Mouse (Mus musculus): Measurements from ENCODE around the gene Aifm2. TPM values are rescaled to one million over a fixed set of nuclear protein-coding genes. Genes with fewer than 3 reads are reported as not detected.
A peak's percentile ranks its signal among the peaks of the same experiment; 100 is the strongest.

Aifm2 gene
- polyA plus RNA-seq, 1 experiment from 2014 or later: 12.5 TPM

DNA sequence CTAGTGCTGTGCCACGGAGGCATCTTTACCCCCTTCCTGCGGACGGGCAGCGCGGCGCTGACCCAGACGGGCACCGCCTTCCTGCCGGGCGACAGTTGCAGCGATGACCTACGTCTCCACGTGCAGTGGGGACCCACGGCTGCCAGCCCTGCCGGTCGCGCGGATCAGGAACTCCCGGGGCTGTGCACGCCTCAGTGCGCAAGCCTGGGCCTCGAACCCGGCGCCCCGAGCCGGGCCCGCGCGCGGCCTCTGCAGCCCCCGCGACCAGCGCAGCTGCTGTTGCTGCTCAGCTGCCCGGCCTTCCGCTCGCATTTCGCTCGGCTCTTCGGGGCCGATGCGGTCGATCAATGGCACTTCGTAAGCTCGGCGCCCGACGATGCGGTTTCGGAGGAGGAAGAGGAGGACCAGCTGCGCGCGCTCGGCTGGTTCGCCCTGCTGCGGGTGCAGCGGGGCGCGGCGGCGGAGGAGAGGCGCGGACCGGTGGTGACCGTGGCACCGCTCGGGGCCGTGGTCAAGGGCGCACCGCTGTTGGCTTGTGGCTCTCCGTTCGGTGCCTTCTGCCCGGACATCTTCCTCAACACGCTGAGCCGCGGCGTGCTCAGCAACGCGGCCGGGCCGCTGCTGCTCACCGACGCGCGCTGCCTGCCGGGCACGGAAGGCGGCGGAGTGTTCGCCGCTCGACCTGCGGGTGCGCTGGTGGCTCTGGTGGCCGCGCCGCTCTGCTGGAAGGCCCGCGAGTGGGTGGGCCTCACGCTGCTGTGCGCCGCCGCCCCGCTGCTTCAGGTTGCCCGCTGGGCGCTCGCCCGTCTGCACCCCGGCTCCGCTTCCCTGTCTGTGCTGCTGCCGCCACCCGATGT, 19.1 kb upstream of the Aifm2 start:
- peak overlapping the region; percentile 82 for H3K9ac ChIP-seq
- H3K27ac ChIP-seq: peak overlapping the region; percentile 57
- H3K4me1 ChIP-seq: peaks cover 17% of the 10 kb centered on the region
- no peaks in the 10 kb centered on the region for H3K27me3 ChIP-seq
- ATAC-seq (ENCODE audit: insufficient number of reproducible peaks, low FRiP score, low TSS enrichment, low read depth): no peak; the same call in 1 of the 2 replicates
- WGBS: under 1% methylated on average over 97 of the region's 111 CpGs
- H3K9me3 ChIP-seq: no peaks in the 10 kb centered on the region
- H3K4me3 ChIP-seq: peak overlapping the region; percentile 96
- peaks cover 40% of the 10 kb centered on the region for H3K36me3 ChIP-seq
- H3K4me2 ChIP-seq: peak overlapping the region; percentile 100

DNA sequence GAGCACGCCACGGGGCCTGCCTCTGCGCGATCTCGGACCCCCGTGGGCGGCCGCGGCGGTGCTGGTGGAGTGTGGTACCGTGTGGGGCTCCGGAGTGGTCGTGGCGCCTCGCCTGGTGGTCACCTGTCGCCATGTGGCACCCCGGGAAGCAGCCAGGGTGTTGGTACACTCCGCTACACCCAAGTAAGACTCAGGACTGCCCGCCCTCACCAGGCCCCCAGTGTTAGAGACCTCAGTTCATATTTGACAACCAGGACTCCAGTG, 18.6 kb upstream of the Aifm2 start:
- H3K9ac ChIP-seq: peak overlapping the region; percentile 82
- 12% methylated on average over 19 of the region's 19 CpGs for WGBS

DNA sequence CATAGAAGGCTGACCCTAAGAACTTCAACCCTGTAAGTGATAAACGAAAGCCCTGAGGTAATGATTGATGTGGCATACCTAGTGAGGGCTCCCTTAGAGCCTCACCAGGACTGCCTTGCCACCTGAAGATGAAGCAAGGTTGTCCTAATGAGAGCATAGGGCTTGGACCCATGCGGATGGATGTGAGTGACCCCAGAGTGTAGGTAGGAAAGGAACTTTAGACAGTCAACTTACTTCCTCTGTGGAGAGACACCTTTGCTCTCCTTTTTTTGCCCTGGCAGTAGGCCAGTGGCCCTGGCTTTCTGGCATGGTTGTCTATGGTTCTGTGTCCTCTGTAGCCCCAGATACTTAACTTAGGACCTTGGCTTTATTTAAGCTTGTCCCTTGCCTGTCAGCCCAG, 18.0 kb upstream of the Aifm2 start:
- H3K9ac ChIP-seq: peak overlapping the region; percentile 82; the same call in 1 of the 2 replicates
- H3K36me3 ChIP-seq: peaks cover 39% of the 10 kb centered on the region
- peak overlapping the region; percentile 100 for H3K4me2 ChIP-seq
- H3K9me3 ChIP-seq: no peaks in the 10 kb centered on the region
- H3K4me3 ChIP-seq: peak overlapping the region; percentile 96
- H3K27me3 ChIP-seq: no peaks in the 10 kb centered on the region
- no peak for ATAC-seq (ENCODE audit: insufficient number of reproducible peaks, low FRiP score, low TSS enrichment, low read depth)
- no peak overlapping the region for H3K27ac ChIP-seq
- 86% methylated on average over 2 of the region's 2 CpGs for WGBS
- peaks cover 17% of the 10 kb centered on the region for H3K4me1 ChIP-seq

More for the DNA sequence above, 18.6 kb upstream of the Aifm2 start:
- H3K36me3 ChIP-seq: peaks cover 39% of the 10 kb centered on the region
- H3K27ac ChIP-seq: no peak overlapping the region
- no peaks in the 10 kb centered on the region for H3K9me3 ChIP-seq
- H3K4me2 ChIP-seq: peak overlapping the region; percentile 100
- no peak for ATAC-seq (ENCODE audit: insufficient number of reproducible peaks, low FRiP score, low TSS enrichment, low read depth)
- peak overlapping the region; percentile 96 for H3K4me3 ChIP-seq
- peaks cover 17% of the 10 kb centered on the region for H3K4me1 ChIP-seq
- H3K27me3 ChIP-seq: no peaks in the 10 kb centered on the region

DNA sequence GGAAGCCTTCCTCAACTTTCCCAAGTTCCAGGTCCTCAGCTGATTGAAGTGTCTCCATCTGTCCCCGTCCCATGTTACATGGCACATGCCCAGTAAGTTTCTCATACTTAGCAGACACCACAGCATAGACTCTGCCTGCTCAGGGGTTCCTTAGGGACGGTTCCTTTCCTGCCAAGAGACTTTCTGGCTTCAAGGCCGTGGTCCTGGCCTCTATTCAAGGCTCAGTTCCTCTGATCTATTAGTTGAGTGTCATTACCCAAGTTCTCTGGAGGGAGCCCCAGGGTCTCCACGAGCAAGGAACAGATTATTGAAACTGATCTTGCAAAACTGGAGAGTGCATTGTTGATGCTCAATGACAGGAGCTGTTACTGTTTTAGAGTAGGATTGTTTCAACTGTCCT, 10.4 kb upstream of the Aifm2 start:
- no peak for ATAC-seq (ENCODE audit: insufficient number of reproducible peaks, low FRiP score, low TSS enrichment, low read depth)
- Histone ChIP-seq H3K4me2 (no peak overlapping the region), H3K36me3 (peaks cover 34% of the 10 kb centered on the region), H3K4me3 (no peak overlapping the region), H3K9me3 (no peaks in the 10 kb centered on the region), H3K27ac (no peak overlapping the region), H3K4me1 (no peaks in the 10 kb centered on the region), H3K27me3 (no peaks in the 10 kb centered on the region), H3K9ac (no peak overlapping the region)
- 75% methylated on average over 4 of the region's 4 CpGs for WGBS

DNA sequence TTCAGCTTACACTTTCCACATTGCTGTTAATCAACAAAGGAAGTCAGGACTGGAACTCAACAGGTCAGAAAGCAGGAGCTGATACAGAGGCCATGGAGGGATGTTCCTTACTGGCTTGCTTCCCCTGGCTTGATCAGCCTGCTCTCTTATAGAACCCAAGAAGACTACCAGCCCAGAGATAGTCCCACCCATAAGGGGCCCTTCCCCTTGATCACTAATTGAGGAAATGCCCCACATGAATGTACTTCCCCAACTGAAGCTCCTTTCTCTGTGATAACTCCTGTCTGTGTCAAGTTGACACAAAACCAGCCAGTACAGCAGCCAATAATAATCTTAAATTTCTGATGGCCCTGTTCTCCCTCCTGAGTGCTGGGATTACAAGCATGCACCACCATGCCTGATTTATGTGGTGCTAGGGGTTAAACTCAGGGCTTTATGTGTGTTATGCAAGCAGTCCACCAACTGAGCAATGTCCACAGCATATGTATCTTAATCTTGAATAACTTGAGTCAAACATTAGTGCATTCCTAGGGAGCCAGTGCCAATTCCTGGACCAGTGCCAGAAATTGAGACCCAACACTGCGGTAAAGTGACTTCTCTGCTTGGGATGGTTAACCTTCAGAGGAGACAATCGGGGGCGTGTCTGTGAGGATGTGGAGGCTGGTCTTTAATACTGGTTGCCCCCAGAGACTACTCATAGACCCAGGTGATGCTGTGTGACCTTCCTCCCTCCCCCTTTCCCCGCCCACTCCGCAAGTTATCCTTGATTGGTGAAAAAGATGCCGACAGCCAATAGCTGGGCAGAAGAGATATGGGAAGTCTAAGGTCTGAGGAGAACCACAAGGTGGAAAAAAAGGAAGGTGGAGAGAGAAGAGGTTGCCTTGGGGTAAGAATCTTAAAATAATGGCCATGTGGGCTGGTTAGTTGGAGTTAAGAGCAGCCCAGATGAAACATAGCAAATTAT, 8.4 kb upstream of the Aifm2 start:
- H3K27me3 ChIP-seq: no peaks in the 10 kb centered on the region
- no peaks in the 10 kb centered on the region for H3K4me1 ChIP-seq
- peaks cover 25% of the 10 kb centered on the region for H3K36me3 ChIP-seq
- no peaks in the 10 kb centered on the region for H3K9me3 ChIP-seq
- H3K27ac ChIP-seq: no peak overlapping the region
- 63% methylated on average over 6 of the region's 6 CpGs for WGBS
- no peak for ATAC-seq (ENCODE audit: insufficient number of reproducible peaks, low FRiP score, low TSS enrichment, low read depth)
- no peak overlapping the region for H3K4me3 ChIP-seq
- H3K9ac ChIP-seq: no peak overlapping the region
- no peak overlapping the region for H3K4me2 ChIP-seq

DNA sequence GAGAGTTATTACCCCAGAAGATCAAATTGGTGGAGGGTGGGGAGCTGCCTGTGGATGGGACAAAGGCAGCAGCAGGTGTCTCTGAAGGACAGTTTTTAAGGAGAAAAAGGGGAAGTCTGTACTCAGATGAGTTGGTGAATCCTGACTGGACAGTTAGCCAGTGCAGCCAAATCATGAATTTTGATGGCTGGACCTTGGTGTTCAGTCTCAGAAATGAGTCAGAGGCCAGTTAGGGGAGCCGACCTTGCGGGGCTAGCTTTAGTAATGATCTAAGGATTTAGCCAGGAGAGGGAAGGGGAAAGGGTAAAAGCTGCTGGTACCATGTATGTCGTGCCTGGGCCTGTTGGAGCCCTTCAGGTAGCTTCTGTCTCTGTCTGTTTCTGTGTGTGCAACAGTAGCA, 1.5 kb upstream of the Aifm2 start:
- Histone ChIP-seq H3K27me3 (no peaks in the 10 kb centered on the region), H3K4me1 (peaks cover 11% of the 10 kb centered on the region), H3K4me2 (no peak overlapping the region), H3K9ac (no peak overlapping the region), H3K4me3 (no peak overlapping the region), H3K27ac (no peak overlapping the region), H3K36me3 (no peaks in the 10 kb centered on the region), H3K9me3 (no peaks in the 10 kb centered on the region)
- no peak for ATAC-seq (ENCODE audit: insufficient number of reproducible peaks, low FRiP score, low TSS enrichment, low read depth)
- whole genome bisulfite sequencing: 58% methylated on average over 3 of the region's 3 CpGs

DNA sequence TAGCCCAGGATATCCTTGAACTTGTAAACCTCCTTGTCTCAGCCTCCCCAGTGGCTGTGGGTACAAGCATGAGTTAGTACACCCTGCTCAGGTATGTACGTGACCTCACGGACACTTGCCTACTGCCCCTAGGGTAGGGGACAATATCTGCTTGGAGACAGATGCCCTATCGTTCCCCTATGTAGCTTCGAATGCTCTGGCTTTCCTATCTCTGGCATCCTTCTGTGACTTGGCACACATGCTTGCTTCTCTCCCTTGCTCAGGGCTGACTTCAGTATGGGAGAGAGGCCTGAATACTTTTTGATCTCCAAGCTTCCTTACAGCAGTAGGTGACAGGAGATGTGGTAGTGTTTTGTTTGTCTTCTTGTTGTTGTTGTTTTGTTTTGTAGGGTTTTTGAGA, 917 bp upstream of the Aifm2 start:
- Histone ChIP-seq H3K4me2 (no peak overlapping the region), H3K27ac (no peak overlapping the region), H3K27me3 (no peaks in the 10 kb centered on the region), H3K4me1 (peaks cover 11% of the 10 kb centered on the region), H3K4me3 (no peak overlapping the region), H3K9me3 (no peaks in the 10 kb centered on the region), H3K36me3 (no peaks in the 10 kb centered on the region), H3K9ac (no peak overlapping the region)
- ATAC-seq (ENCODE audit: insufficient number of reproducible peaks, low FRiP score, low TSS enrichment, low read depth): no peak
- 89% methylated on average over 4 of the region's 4 CpGs for WGBS

DNA sequence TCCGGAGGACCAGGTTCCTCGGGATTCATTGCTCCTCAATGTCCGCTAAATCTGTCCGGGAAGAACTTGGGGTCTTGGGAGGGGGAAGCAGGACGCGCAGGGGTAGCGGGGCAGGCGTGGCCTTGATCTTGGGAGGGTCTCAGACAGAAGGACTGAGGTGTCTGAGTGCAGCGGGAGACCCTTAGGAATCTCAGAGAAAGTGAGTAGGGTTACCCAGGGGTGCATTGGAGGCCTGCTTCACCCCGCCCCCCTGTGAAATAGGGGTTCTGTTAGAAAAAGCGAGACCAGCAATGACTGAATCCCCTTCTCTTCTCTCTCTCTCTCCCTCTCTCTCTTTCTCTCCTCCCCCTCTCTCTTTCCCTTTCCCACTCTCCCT, 387 bp downstream of the Aifm2 start:
- Histone ChIP-seq H3K4me2 (peak overlapping the region; percentile 83), H3K36me3 (no peaks in the 10 kb centered on the region), H3K9me3 (no peaks in the 10 kb centered on the region), H3K9ac (peak overlapping the region; percentile 45; the same call in 1 of the 2 replicates), H3K27me3 (no peaks in the 10 kb centered on the region), H3K27ac (no peak overlapping the region), H3K4me1 (peaks cover 11% of the 10 kb centered on the region), H3K4me3 (peak overlapping the region; percentile 62)
- 0 out of 2 replicates have a peak, but pooled peaks have one; percentile 2 for ATAC-seq (ENCODE audit: insufficient number of reproducible peaks, low FRiP score, low TSS enrichment, low read depth)
- WGBS: 4% methylated on average over 11 of the region's 11 CpGs

DNA sequence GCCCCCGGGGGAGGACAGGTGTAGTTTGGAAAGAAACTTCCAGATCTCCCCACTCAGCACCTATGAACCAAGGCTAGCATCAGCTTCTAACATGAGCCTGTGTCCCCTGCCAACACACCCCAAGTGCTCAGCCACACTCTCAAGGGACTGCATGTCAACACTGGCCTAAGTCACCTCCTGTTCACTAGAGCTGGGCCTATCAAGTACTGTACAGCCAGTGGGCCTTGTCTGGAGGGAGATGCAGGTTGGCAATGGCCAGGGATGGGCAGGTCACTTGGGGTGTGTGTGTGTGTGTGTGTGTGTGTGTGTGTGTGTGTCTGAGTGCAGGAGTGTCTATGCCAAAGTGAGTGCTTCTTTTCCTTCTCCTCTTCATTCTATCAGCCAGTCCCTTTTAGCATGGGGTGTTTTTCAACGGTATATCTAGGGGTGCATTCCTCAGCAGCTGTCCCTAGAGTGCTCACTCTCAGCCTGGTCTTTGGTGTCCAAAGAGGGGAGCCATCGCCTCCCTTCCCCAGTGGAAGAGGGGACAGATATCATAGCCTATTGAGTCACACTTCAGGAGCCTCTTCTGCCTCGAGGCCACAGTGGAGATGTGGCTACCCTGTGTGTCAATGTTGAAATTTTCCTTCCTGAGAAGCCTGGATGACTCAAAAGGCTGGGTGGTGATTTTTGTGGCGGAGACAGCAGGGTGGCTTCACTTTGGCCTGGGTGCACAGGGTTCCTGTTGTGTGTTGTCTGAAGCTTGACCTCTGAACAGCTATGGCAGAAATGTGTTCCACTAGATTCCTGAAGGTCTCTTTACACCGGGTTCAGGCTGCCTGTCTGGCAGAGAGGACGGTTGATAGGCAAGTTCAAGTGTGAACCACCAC, 1.2 kb downstream of the Aifm2 start:
- no peak overlapping the region for H3K9ac ChIP-seq

DNA sequence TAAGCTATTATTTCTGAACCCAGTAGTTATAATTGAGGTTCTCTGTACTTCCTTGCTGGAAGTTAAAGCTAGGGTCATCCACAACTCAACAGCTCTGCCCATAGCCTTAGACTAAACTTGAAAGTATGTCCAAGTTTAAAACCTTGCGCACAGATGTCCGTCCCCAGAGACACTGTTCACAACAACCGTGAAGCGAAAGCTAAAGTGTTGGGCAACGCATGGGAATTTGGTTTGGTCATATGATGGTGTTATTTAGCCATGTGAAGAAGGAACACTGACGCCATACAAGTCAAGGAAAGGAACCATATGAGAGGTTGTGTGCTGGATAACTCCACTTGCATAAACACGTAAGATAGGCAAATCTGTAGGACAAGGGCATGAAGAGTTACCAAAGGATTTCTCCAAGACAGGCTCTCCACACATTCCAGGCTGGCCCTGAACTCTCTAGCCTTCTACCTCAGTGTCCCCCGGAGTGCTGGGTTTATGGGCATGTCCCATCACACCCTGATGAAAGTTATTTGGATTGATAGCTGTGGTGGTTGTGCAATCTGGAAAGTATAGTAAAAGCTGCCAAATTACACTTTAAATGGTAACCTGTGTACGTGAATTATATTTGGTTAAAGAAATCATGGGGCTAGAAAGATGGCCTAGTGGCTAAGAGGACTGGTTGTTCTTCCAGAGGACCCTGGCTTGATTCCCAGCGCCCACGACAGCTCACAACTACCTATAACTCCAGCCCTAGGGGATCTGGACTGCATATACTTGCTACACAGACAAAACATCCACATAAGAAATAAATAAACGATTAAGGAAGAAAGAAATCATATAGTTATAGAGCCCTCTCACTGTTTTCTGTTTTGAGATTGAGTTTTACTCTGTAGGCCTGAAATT, 2.6 kb downstream of the Aifm2 start:
- WGBS: 88% methylated on average over 12 of the region's 12 CpGs
- Histone ChIP-seq H3K27me3 (no peaks in the 10 kb centered on the region), H3K4me2 (no peak overlapping the region), H3K36me3 (no peaks in the 10 kb centered on the region), H3K4me3 (no peak overlapping the region), H3K4me1 (peaks cover 11% of the 10 kb centered on the region), H3K9me3 (no peaks in the 10 kb centered on the region), H3K27ac (no peak overlapping the region), H3K9ac (no peak overlapping the region)
- no peak for ATAC-seq (ENCODE audit: insufficient number of reproducible peaks, low FRiP score, low TSS enrichment, low read depth)

More for the DNA sequence above, 1.2 kb downstream of the Aifm2 start:
- no peaks in the 10 kb centered on the region for H3K27me3 ChIP-seq
- no peak overlapping the region for H3K27ac ChIP-seq
- WGBS: 75% methylated on average over 7 of the region's 7 CpGs
- peaks cover 11% of the 10 kb centered on the region for H3K4me1 ChIP-seq
- H3K4me3 ChIP-seq: peak overlapping the region; percentile 62; the same call in 1 of the 2 replicates
- ATAC-seq (ENCODE audit: insufficient number of reproducible peaks, low FRiP score, low TSS enrichment, low read depth): no peak
- peak overlapping the region; percentile 83 for H3K4me2 ChIP-seq
- no peaks in the 10 kb centered on the region for H3K36me3 ChIP-seq
- H3K9me3 ChIP-seq: no peaks in the 10 kb centered on the region

DNA sequence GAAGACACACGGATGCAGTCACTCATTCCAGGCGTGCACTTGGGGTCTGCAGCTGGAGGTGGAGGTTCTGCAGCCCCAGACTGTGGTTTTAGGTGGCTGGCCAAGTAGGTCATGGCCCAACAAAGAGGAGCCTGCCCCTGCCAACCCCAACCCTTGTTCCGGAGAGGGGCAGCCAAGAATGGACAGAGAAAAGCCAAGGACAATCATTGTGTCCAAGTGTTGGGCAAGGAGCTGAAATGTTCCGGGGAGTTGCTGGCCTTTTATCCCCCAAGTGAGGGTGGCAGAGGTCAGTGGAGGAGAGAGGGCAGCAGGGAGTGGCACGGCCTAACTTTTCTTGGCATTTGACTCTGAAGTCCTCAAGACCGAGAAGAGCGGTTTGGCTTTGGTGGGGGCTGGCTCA, 5.3 kb downstream of the Aifm2 start:
- WGBS: 89% methylated on average over 7 of the region's 7 CpGs
- no peak overlapping the region for H3K4me2 ChIP-seq
- no peaks in the 10 kb centered on the region for H3K36me3 ChIP-seq
- H3K27me3 ChIP-seq: no peaks in the 10 kb centered on the region
- no peaks in the 10 kb centered on the region for H3K9me3 ChIP-seq
- no peak overlapping the region for H3K4me3 ChIP-seq
- H3K9ac ChIP-seq: no peak overlapping the region
- no peak overlapping the region for H3K27ac ChIP-seq
- no peak for ATAC-seq (ENCODE audit: insufficient number of reproducible peaks, low FRiP score, low TSS enrichment, low read depth)
- peaks cover 7% of the 10 kb centered on the region for H3K4me1 ChIP-seq

Measured in limb, embryonic 15.5 days (tissue).